Mouse (Mus musculus): Measurements from ENCODE around the gene Fam184a.

DNA sequence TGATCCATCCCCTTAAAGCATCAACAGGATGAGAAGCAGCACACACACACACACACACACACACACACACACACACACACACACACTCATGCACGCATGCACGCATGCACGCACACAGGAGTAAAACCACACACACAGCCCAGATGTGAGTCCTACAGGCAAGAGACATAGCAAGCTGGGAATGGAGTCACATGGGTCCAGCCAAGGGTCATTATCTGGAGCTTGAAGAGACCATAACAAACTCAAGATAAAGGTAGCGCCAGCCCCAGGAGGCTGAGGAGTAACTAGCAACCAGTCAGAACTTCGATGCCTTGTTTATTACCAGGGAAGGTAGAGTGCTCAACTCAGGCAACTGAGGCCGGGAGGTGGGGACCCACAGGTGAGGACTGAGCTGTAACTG is 4.9 kb downstream of the Fam184a start:
- no peak for TF ChIP-seq POLR2A (IDR thresholded peaks at IDR 0.05; ENCODE audit: insufficient read depth, low read depth, low read length)
- TF ChIP-seq CTCF (IDR thresholded peaks at IDR 0.05; ENCODE audit: insufficient read depth, low read depth, low read length) = no peak

Measured in olfactory bulb, adult 2 months (tissue).